Mouse (Mus musculus): Measurements from ENCODE around the gene Cachd1.

Cachd1 gene

GRCm38 (mm10) chr4:101076425-101076824, 299.9 kb downstream of the Cachd1 start:
- no peak for DNase-seq
